Mouse (Mus musculus) stomach, postnatal 0 days (tissue): ENCODE data around the gene Trpv2.

Experiments used
- CTCF ChIP-seq: IDR thresholded peaks from 2 replicates; pipeline ENCODE4 v1.5.1; 2016; ENCODE audit warnings: antibody characterized with exemption, low read depth, mild to moderate bottlenecking, moderate library complexity
- EP300 ChIP-seq: optimal IDR thresholded peaks from 2 replicates; pipeline ENCODE3; 2016; ENCODE audit warnings: antibody characterized with exemption

- TF ChIP-seq CTCF, result no peak
- no peak for TF ChIP-seq EP300
These were observed 35.0 kb upstream of the Trpv2 start, which contains the start of gene Cenpv for GRCm38 (mm10) chr11:62539089-62539890.
